Mouse (Mus musculus): ENCODE results near the gene Zc3h14. TPM values are rescaled to one million over a fixed set of nuclear protein-coding genes. Genes with fewer than 3 reads are reported as not detected.

The Zc3h14 gene
- polyA plus RNA-seq, 1 experiment: 74.7 TPM

- Histone ChIP-seq H3K4me3 (ENCODE audit: insufficient read depth, low read depth, low read length) (no peak overlapping the region), H3K36me3 (ENCODE audit: control insufficient read depth, insufficient read depth, low read length) (peaks cover 9% of the 10 kb centered on the region), H3K4me1 (ENCODE audit: control insufficient read depth, insufficient read depth, low read length) (no peaks in the 10 kb centered on the region; the same call in 1 of the 2 replicates), H3K27ac (ENCODE audit: insufficient read depth, low read depth, low read length) (no peak overlapping the region), H3K27me3 (replicated peaks; ENCODE audit: control insufficient read depth, insufficient read depth, low read length) (no peaks in the 10 kb centered on the region)
- TF ChIP-seq POLR2A (IDR thresholded peaks at IDR 0.05; ENCODE audit: low read depth, low read length) (no peak), CTCF (conservative IDR thresholded peaks at IDR 0.05; ENCODE audit: insufficient read depth, insufficient read length, low read depth, low read length) (no peak)
- WGBS: 86% methylated on average over 2 of the region's 2 CpGs
- DNase-seq: no peak
These were observed 19.5 kb downstream of the Zc3h14 start for GRCm38 (mm10) chr12:98766241-98766640.

- no peaks in the 10 kb centered on the region; the same call in 1 of the 2 replicates for H3K4me1 ChIP-seq (ENCODE audit: control insufficient read depth, insufficient read depth, low read length)
- DNase-seq: no peak
- no peaks in the 10 kb centered on the region for H3K27me3 ChIP-seq (replicated peaks; ENCODE audit: control insufficient read depth, insufficient read depth, low read length)
- TF ChIP-seq CTCF (conservative IDR thresholded peaks at IDR 0.05; ENCODE audit: insufficient read depth, insufficient read length, low read depth, low read length) (no peak), POLR2A (IDR thresholded peaks at IDR 0.05; ENCODE audit: low read depth, low read length) (no peak)
- WGBS: 70% methylated on average over 3 of the region's 3 CpGs
- H3K27ac ChIP-seq (ENCODE audit: insufficient read depth, low read depth, low read length): no peak overlapping the region
- H3K4me3 ChIP-seq (ENCODE audit: insufficient read depth, low read depth, low read length): no peak overlapping the region
- H3K36me3 ChIP-seq (ENCODE audit: control insufficient read depth, insufficient read depth, low read length): peaks cover 14% of the 10 kb centered on the region
These were observed 30.7 kb downstream of the Zc3h14 start for GRCm38 (mm10) chr12:98777509-98777908.

- TF ChIP-seq POLR2A (IDR thresholded peaks at IDR 0.05; ENCODE audit: low read depth, low read length): no peak
- peak; percentile 62 for TF ChIP-seq CTCF (conservative IDR thresholded peaks at IDR 0.05; ENCODE audit: insufficient read depth, insufficient read length, low read depth, low read length)
- H3K4me1 ChIP-seq (ENCODE audit: control insufficient read depth, insufficient read depth, low read length): no peaks in the 10 kb centered on the region; the same call in 1 of the 2 replicates
- H3K4me3 ChIP-seq (ENCODE audit: insufficient read depth, low read depth, low read length): no peak overlapping the region
- peak; percentile 30 for DNase-seq
- no peaks in the 10 kb centered on the region for H3K27me3 ChIP-seq (replicated peaks; ENCODE audit: control insufficient read depth, insufficient read depth, low read length)
- peaks cover 19% of the 10 kb centered on the region for H3K36me3 ChIP-seq (ENCODE audit: control insufficient read depth, insufficient read depth, low read length)
- 69% methylated on average over 4 of the region's 4 CpGs for WGBS
- H3K27ac ChIP-seq (ENCODE audit: insufficient read depth, low read depth, low read length): no peak overlapping the region
These were observed 32.4 kb downstream of the Zc3h14 start for GRCm38 (mm10) chr12:98779148-98779547.

- Histone ChIP-seq H3K36me3 (ENCODE audit: control insufficient read depth, insufficient read depth, low read length) (peaks cover 12% of the 10 kb centered on the region), H3K27ac (ENCODE audit: insufficient read depth, low read depth, low read length) (no peak overlapping the region), H3K4me1 (ENCODE audit: control insufficient read depth, insufficient read depth, low read length) (no peaks in the 10 kb centered on the region), H3K4me3 (ENCODE audit: insufficient read depth, low read depth, low read length) (no peak overlapping the region), H3K27me3 (replicated peaks; ENCODE audit: control insufficient read depth, insufficient read depth, low read length) (no peaks in the 10 kb centered on the region)
- no peak for DNase-seq
- TF ChIP-seq CTCF (conservative IDR thresholded peaks at IDR 0.05; ENCODE audit: insufficient read depth, insufficient read length, low read depth, low read length): no peak
- no peak for TF ChIP-seq POLR2A (IDR thresholded peaks at IDR 0.05; ENCODE audit: low read depth, low read length)
- 100% methylated on average over 1 of the region's 1 CpGs for WGBS
These were observed 37.5 kb downstream of the Zc3h14 start for GRCm38 (mm10) chr12:98784251-98784650.

- Histone ChIP-seq H3K27me3 (replicated peaks; ENCODE audit: control insufficient read depth, insufficient read depth, low read length) (no peaks in the 10 kb centered on the region), H3K27ac (ENCODE audit: insufficient read depth, low read depth, low read length) (no peak overlapping the region), H3K4me3 (ENCODE audit: insufficient read depth, low read depth, low read length) (no peak overlapping the region), H3K4me1 (ENCODE audit: control insufficient read depth, insufficient read depth, low read length) (no peaks in the 10 kb centered on the region), H3K36me3 (ENCODE audit: control insufficient read depth, insufficient read depth, low read length) (peaks cover 7% of the 10 kb centered on the region)
- no peak for DNase-seq
- 90% methylated on average over 3 of the region's 3 CpGs for WGBS
- TF ChIP-seq POLR2A (IDR thresholded peaks at IDR 0.05; ENCODE audit: low read depth, low read length) (no peak), CTCF (conservative IDR thresholded peaks at IDR 0.05; ENCODE audit: insufficient read depth, insufficient read length, low read depth, low read length) (no peak)
These were observed 49.1 kb downstream of the Zc3h14 start for GRCm38 (mm10) chr12:98795731-98796318.

- no peaks in the 10 kb centered on the region for H3K4me1 ChIP-seq (ENCODE audit: control insufficient read depth, insufficient read depth, low read length)
- H3K4me3 ChIP-seq (ENCODE audit: insufficient read depth, low read depth, low read length): no peak overlapping the region
- TF ChIP-seq CTCF (conservative IDR thresholded peaks at IDR 0.05; ENCODE audit: insufficient read depth, insufficient read length, low read depth, low read length): no peak
- no peak for TF ChIP-seq POLR2A (IDR thresholded peaks at IDR 0.05; ENCODE audit: low read depth, low read length)
- WGBS: 89% methylated on average over 5 of the region's 5 CpGs
- peaks cover 4% of the 10 kb centered on the region; the same call in 1 of the 2 replicates for H3K36me3 ChIP-seq (ENCODE audit: control insufficient read depth, insufficient read depth, low read length)
- no peaks in the 10 kb centered on the region for H3K27me3 ChIP-seq (replicated peaks; ENCODE audit: control insufficient read depth, insufficient read depth, low read length)
- DNase-seq: no peak
- no peak overlapping the region for H3K27ac ChIP-seq (ENCODE audit: insufficient read depth, low read depth, low read length)
These were observed 53.6 kb downstream of the Zc3h14 start for GRCm38 (mm10) chr12:98800334-98800733.

- Histone ChIP-seq H3K27me3 (replicated peaks; ENCODE audit: control insufficient read depth, insufficient read depth, low read length) (no peaks in the 10 kb centered on the region), H3K4me1 (ENCODE audit: control insufficient read depth, insufficient read depth, low read length) (no peaks in the 10 kb centered on the region), H3K4me3 (ENCODE audit: insufficient read depth, low read depth, low read length) (no peak overlapping the region), H3K27ac (ENCODE audit: insufficient read depth, low read depth, low read length) (no peak overlapping the region), H3K36me3 (ENCODE audit: control insufficient read depth, insufficient read depth, low read length) (no peaks in the 10 kb centered on the region; the same call in 1 of the 2 replicates)
- 83% methylated on average over 3 of the region's 3 CpGs for WGBS
- no peak for TF ChIP-seq POLR2A (IDR thresholded peaks at IDR 0.05; ENCODE audit: low read depth, low read length)
- no peak for TF ChIP-seq CTCF (conservative IDR thresholded peaks at IDR 0.05; ENCODE audit: insufficient read depth, insufficient read length, low read depth, low read length)
- no peak for DNase-seq
These were observed 55.5 kb downstream of the Zc3h14 start for GRCm38 (mm10) chr12:98802245-98802644.

Measured in kidney, adult 2 months (tissue).